Mouse (Mus musculus) bone marrow, adult 2 months (tissue): Measurements from ENCODE around the gene Polg2.
"Not testable (repeated sequence)": the region's sequence is repeated elsewhere in the genome, so short reads cannot be mapped to it uniquely, and the experiment has no call there.

Experiments used
- CTCF ChIP-seq: fragments of 200-500 bp; IDR thresholded peaks from 2 replicates; pipeline ENCODE4 v1.5.1; 2011; ENCODE audit warnings: low read length, control low read depth; ENCODE audit not compliant: control insufficient read depth, insufficient read depth
- POLR2A ChIP-seq: fragments of 200-500 bp; IDR thresholded peaks from 2 replicates; pipeline ENCODE4 v1.6.1; 2011; ENCODE audit warnings: low read depth, mild to moderate bottlenecking, control low read depth, low read length, borderline replicate concordance; ENCODE audit not compliant: control insufficient read depth

DNA sequence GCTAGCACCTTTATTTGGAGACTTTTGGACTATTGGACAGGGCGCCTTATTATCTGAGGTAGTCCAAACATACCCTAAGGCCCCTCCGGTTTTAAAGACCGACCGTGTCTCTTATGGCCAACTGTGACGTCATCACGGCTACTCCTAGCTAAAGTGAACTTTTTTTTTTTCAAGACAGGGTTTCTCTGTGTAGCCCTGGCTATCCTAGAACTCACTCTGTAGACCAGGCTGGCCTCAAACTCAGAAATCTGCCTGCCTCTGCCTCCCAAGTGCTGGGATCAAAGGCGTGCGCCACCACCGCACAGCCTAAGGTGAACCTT is 54.5 kb downstream of the Polg2 start:
- not testable (repeated sequence) for TF ChIP-seq POLR2A, CTCF
